Mouse (Mus musculus) kidney, adult 2 months (tissue): Measurements from ENCODE around the gene Wnt9b.

ENCODE experiments used
- CTCF ChIP-seq: fragments of 200-500 bp; conservative IDR thresholded peaks from 2 replicates; pipeline ENCODE4 v1.5.1; 2011; ENCODE audit warnings: low read depth, mild to moderate bottlenecking, control low read depth, low read length, moderate library complexity, mixed read lengths; ENCODE audit not compliant: insufficient read depth, insufficient read length
- POLR2A ChIP-seq: fragments of 200-500 bp; IDR thresholded peaks from one replicate; pipeline ENCODE4 v1.6.1; 2011; ENCODE audit warnings: low read depth, low read length, control low read depth

GRCm38 (mm10) chr11:103724331-103724771 lies 25.3 kb downstream of the Wnt9b start:
- TF ChIP-seq POLR2A (no peak), CTCF (no peak)
